Mouse (Mus musculus) WW6 (cell line): ENCODE measurements around the gene Zswim1.
A peak's percentile ranks its signal among the peaks of the same experiment; 100 is the strongest.

ENCODE experiments used
- DNase-seq: peaks from one replicate; pipeline ENCODE4 v3.0.0-alpha.2; 2013; ENCODE audit warnings: low read depth, low spot score

Zswim1 gene

GRCm38 (mm10) chr2:164822636-164823165 lies at the start of gene Zswim1:
TSS of gene Zswim1 (plus strand) at chr2:164822686.
- DNase-seq, result peak; percentile 94

- no peak for DNase-seq
These were observed 49.1 kb upstream of the Zswim1 start for GRCm38 (mm10) chr2:164773229-164773988.

- DNase-seq, result no peak
These were observed 48.5 kb upstream of the Zswim1 start for GRCm38 (mm10) chr2:164773989-164774364.

- DNase-seq, result no peak
These were observed 46.4 kb upstream of the Zswim1 start for GRCm38 (mm10) chr2:164776130-164776529.

GRCm38 (mm10) chr2:164776801-164777200 lies 45.7 kb upstream of the Zswim1 start:
- no peak for DNase-seq

- DNase-seq, result no peak
These were observed 45.1 kb upstream of the Zswim1 start for GRCm38 (mm10) chr2:164777246-164778014.

GRCm38 (mm10) chr2:164778015-164778287 lies 44.5 kb upstream of the Zswim1 start:
- DNase-seq, result no peak

GRCm38 (mm10) chr2:164778809-164779208 lies 43.7 kb upstream of the Zswim1 start:
- DNase-seq, result no peak

GRCm38 (mm10) chr2:164779481-164780086 lies 42.9 kb upstream of the Zswim1 start, which contains the start of gene Tnnc2:
TSS of gene Tnnc2 (minus strand) at chr2:164779967.
- DNase-seq, result no peak

GRCm38 (mm10) chr2:164781876-164782275 lies 40.6 kb upstream of the Zswim1 start:
- DNase-seq, result no peak

- DNase-seq, result no peak
These were observed 38.4 kb upstream of the Zswim1 start for GRCm38 (mm10) chr2:164783926-164784581.

- no peak for DNase-seq
These were observed 37.5 kb upstream of the Zswim1 start for GRCm38 (mm10) chr2:164784869-164785420.

- DNase-seq, result no peak
These were observed 36.8 kb upstream of the Zswim1 start, which contains the start of gene Snx21 for GRCm38 (mm10) chr2:164785481-164786387. TSS of gene Snx21 (plus strand) at chr2:164785823.

- no peak for DNase-seq
These were observed 36.0 kb upstream of the Zswim1 start for GRCm38 (mm10) chr2:164786388-164786885.

GRCm38 (mm10) chr2:164787032-164787431 lies 35.5 kb upstream of the Zswim1 start:
- DNase-seq, result no peak

- DNase-seq, result no peak
These were observed 34.7 kb upstream of the Zswim1 start for GRCm38 (mm10) chr2:164787779-164788178.

GRCm38 (mm10) chr2:164788411-164788810 lies 34.1 kb upstream of the Zswim1 start:
- DNase-seq, result no peak

GRCm38 (mm10) chr2:164790451-164790850 lies 32.0 kb upstream of the Zswim1 start:
- DNase-seq, result no peak

- DNase-seq, result no peak
These were observed 30.6 kb upstream of the Zswim1 start for GRCm38 (mm10) chr2:164791841-164792261.
